Mouse (Mus musculus): ENCODE results near the gene Tfap2d.

GRCm38 (mm10) chr1:19207611-19208010 is 104.8 kb downstream of the Tfap2d start:
- TF ChIP-seq CEBPB (IDR thresholded peaks at IDR 0.05; ENCODE audit: insufficient read depth, poor library complexity, severe bottlenecking) (no peak), E2F4 (IDR thresholded peaks at IDR 0.05; ENCODE audit: insufficient read depth) (no peak), POLR2A (IDR thresholded peaks at IDR 0.05; ENCODE audit: insufficient read length, low read depth) (no peak)
